Comparison of ENCODE assay signal across 8 mouse cellular contexts in the genomic region with DNA sequence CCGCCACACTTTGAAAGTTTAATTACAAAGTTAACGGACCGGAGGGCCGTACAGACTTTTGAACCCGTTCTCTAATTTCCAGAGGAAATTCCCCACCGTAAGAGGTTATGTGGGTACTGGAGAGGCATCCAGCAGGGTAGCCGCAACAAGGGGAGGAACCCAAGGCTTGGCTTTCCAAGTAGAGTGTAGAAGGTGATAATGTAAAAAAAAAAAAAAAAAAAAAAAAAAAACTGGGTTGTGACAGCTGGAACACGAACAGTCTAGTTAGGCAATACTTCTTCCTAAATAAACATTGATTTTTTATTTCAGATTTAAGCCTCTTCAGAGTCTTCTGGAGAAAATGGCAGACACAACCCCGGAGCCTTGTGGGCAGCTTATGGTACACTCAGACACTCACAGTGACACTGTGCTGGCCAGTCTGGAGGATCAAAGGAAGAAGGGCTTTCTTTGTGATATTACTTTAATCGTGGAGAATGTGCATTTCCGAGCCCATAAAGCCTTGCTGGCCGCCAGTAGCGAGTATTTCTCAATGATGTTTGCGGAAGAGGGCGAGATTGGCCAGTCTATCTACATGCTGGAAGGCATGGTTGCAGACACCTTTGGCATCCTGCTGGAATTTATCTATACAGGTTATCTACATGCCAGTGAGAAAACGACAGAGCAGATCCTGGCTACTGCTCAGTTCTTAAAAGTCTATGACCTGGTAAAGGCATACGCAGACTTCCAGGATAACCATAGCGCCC. TPM values are rescaled to one million over a fixed set of nuclear protein-coding genes. Genes with fewer than 3 reads are reported as not detected.
DNase-seq lines count a peak whose midpoint lies in the region; ATAC-seq and TF ChIP-seq lines count a peak whose summit lies in the region.

No protein-coding gene starts in this region.

- peaks cover 30% of the 10 kb centered on the region for H3K36me3 ChIP-seq in heart, embryonic 12.5 days
- H3K36me3 ChIP-seq in E14TG2a.4 (ENCODE audit: insufficient read depth, low read length): peaks cover 49% of the 10 kb centered on the region
- peaks cover 37% of the 10 kb centered on the region for H3K36me3 ChIP-seq in forebrain, embryonic 13.5 days (ENCODE audit: poor library complexity, severe bottlenecking)
- peaks cover 22% of the 10 kb centered on the region for H3K36me3 ChIP-seq in liver, embryonic 15.5 days (replicated peaks)

- H3K27me3 ChIP-seq in heart, embryonic 12.5 days (replicated peaks): no peaks in the 10 kb centered on the region
- H3K27me3 ChIP-seq in E14TG2a.4 (ENCODE audit: insufficient read depth, low read length): no peaks in the 10 kb centered on the region
- no peaks in the 10 kb centered on the region for H3K27me3 ChIP-seq in forebrain, embryonic 13.5 days
- H3K27me3 ChIP-seq in liver, embryonic 15.5 days: no peaks in the 10 kb centered on the region

- peak overlapping the region; percentile 80 for H3K4me3 ChIP-seq in heart, embryonic 12.5 days
- peak overlapping the region; percentile 98 for H3K4me3 ChIP-seq in E14TG2a.4 (replicated peaks; ENCODE audit: low read length)
- peak overlapping the region; percentile 88 for H3K4me3 ChIP-seq in forebrain, embryonic 13.5 days
- peak overlapping the region; percentile 85 for H3K4me3 ChIP-seq in liver, embryonic 15.5 days (replicated peaks)

- intact Hi-C loops in heart, postnatal 14 days (cut with DNase I): loop anchor here (10.0 kb wide), 2 partner anchors 54 to 146 kb away; a partner anchor contains a TSS

- no peak for DNase-seq in heart, postnatal 14 days
- no peak for DNase-seq in embryo, embryonic 10 days (ENCODE audit: low spot score)
- no peak for DNase-seq in layer of hippocampus, adult 8-10 months (ENCODE audit: low spot score in 2 of 2)
- DNase-seq in gastrocnemius, postnatal 25 days: no peak

- no peak for ATAC-seq in heart, embryonic 12.5 days (ENCODE audit: insufficient number of reproducible peaks, low FRiP score)
- no peak for ATAC-seq in forebrain, embryonic 13.5 days
- no peak for ATAC-seq in liver, embryonic 15.5 days (ENCODE audit: insufficient read depth)

- 54% methylated on average over 18 of the region's 18 CpGs for WGBS in heart, embryonic 12.5 days
- 58% methylated on average over 18 of the region's 18 CpGs for WGBS in forebrain, embryonic 13.5 days
- 44% methylated on average over 18 of the region's 18 CpGs for WGBS in liver, embryonic 15.5 days (ENCODE audit: insufficient replicate concordance)

- H3K4me1 ChIP-seq in heart, embryonic 12.5 days (replicated peaks): peaks cover 21% of the 10 kb centered on the region
- H3K4me1 ChIP-seq in E14TG2a.4 (replicated peaks; ENCODE audit: low read depth, low read length): peaks cover 65% of the 10 kb centered on the region
- peaks cover 34% of the 10 kb centered on the region for H3K4me1 ChIP-seq in forebrain, embryonic 13.5 days
- peaks cover 44% of the 10 kb centered on the region for H3K4me1 ChIP-seq in liver, embryonic 15.5 days (replicated peaks)

- TF ChIP-seq CTCF in E14TG2a.4 (conservative IDR thresholded peaks at IDR 0.05; ENCODE audit: low read length): no peak

- peak overlapping the region; percentile 75 for H3K4me2 ChIP-seq in heart, embryonic 12.5 days
- peak overlapping the region; percentile 71 for H3K4me2 ChIP-seq in forebrain, embryonic 13.5 days
- H3K4me2 ChIP-seq in liver, embryonic 15.5 days: peak overlapping the region; percentile 90

- peak overlapping the region; percentile 86 for H3K9ac ChIP-seq in heart, embryonic 12.5 days
- peak overlapping the region; percentile 86 for H3K9ac ChIP-seq in forebrain, embryonic 13.5 days
- H3K9ac ChIP-seq in liver, embryonic 15.5 days: peak overlapping the region; percentile 97

- no peak overlapping the region for H3K27ac ChIP-seq in heart, embryonic 12.5 days (ENCODE audit: poor library complexity, severe bottlenecking)
- 0 out of 2 replicates have a peak overlapping the region, but pooled peaks have one; percentile 44 for H3K27ac ChIP-seq in forebrain, embryonic 13.5 days
- peak overlapping the region; percentile 87 for H3K27ac ChIP-seq in liver, embryonic 15.5 days (replicated peaks)

- H3K9me3 ChIP-seq in heart, embryonic 12.5 days (replicated peaks): no peaks in the 10 kb centered on the region
- no peaks in the 10 kb centered on the region for H3K9me3 ChIP-seq in E14TG2a.4 (ENCODE audit: low read length)
- no peaks in the 10 kb centered on the region for H3K9me3 ChIP-seq in forebrain, embryonic 13.5 days (replicated peaks)
- H3K9me3 ChIP-seq in liver, embryonic 15.5 days (replicated peaks): no peaks in the 10 kb centered on the region

RNA-seq across cellular contexts. Expression of a gene that starts 0.8 kb away (rescaled TPM):
- polyA plus RNA-seq in heart, embryonic 12.5 days (2016; fragmentation: Nextera tagmentation; extraction: Ambion mirVana): 13.3 and 13.5 TPM in 2 replicates
- total RNA-seq in heart, postnatal 14 days (2021): 1 to 10 TPM; 9.6 to 9.8 TPM
- polyA plus RNA-seq in forebrain, embryonic 13.5 days (2015; fragmentation: Nextera tagmentation; extraction: Ambion mirVana): 19.1 and 19.8 TPM in 2 replicates
- 4.9 and 5.1 TPM in 2 replicates for polyA plus RNA-seq in liver, embryonic 15.5 days (2015; fragmentation: Nextera tagmentation; extraction: Ambion mirVana)
- 10 to 100 TPM; 18.5 to 25.6 (median 23.1) TPM for total RNA-seq in layer of hippocampus, adult 8-10 months (2022)
- total RNA-seq in gastrocnemius, postnatal 25 days (2021): 1 to 10 TPM; 3.5 to 3.7 TPM

RNA-seq across cellular contexts. Expression of a gene that starts 25.2 kb away (rescaled TPM):
- 38.9 and 45.3 TPM in 2 replicates for polyA plus RNA-seq in heart, embryonic 12.5 days (2016; fragmentation: Nextera tagmentation; extraction: Ambion mirVana)
- 10 to 100 TPM; 20.6 to 20.8 TPM for total RNA-seq in heart, postnatal 14 days (2021)
- 35.9 and 41.9 TPM in 2 replicates for polyA plus RNA-seq in forebrain, embryonic 13.5 days (2015; fragmentation: Nextera tagmentation; extraction: Ambion mirVana)
- polyA plus RNA-seq in liver, embryonic 15.5 days (2015; fragmentation: Nextera tagmentation; extraction: Ambion mirVana): 4.3 and 4.8 TPM in 2 replicates
- total RNA-seq in layer of hippocampus, adult 8-10 months (2022): 10 to 100 TPM; 16.4 to 33.5 (median 24.9) TPM
- 1 to 10 TPM; 6.9 to 8.1 TPM for total RNA-seq in gastrocnemius, postnatal 25 days (2021)

RNA-seq across cellular contexts. Expression of a gene that starts 39.2 kb away (rescaled TPM):
- polyA plus RNA-seq in heart, embryonic 12.5 days (2016; fragmentation: Nextera tagmentation; extraction: Ambion mirVana): 42.7 and 45.6 TPM in 2 replicates
- total RNA-seq in heart, postnatal 14 days (2021): 10 to 100 TPM; 42.8 to 45.3 TPM
- polyA plus RNA-seq in forebrain, embryonic 13.5 days (2015; fragmentation: Nextera tagmentation; extraction: Ambion mirVana): 40.6 and 49.8 TPM in 2 replicates
- polyA plus RNA-seq in liver, embryonic 15.5 days (2015; fragmentation: Nextera tagmentation; extraction: Ambion mirVana): 11.4 and 11.8 TPM in 2 replicates
- 10 to 100 TPM; 15.2 to 20.7 (median 19.1) TPM for total RNA-seq in layer of hippocampus, adult 8-10 months (2022)
- total RNA-seq in gastrocnemius, postnatal 25 days (2021): 10 to 100 TPM in 1 of 2 experiments, 1 to 10 TPM in 1; 9.5 to 12.0 TPM

RNA-seq across cellular contexts. Expression of a gene that starts 39.3 kb away (rescaled TPM):
- 1.1 TPM in 2 replicates for polyA plus RNA-seq in heart, embryonic 12.5 days (2016; fragmentation: Nextera tagmentation; extraction: Ambion mirVana)
- 1 to 10 TPM; 1.6 to 3.0 TPM for total RNA-seq in heart, postnatal 14 days (2021)
- 1.8 and 1.9 TPM in 2 replicates for polyA plus RNA-seq in forebrain, embryonic 13.5 days (2015; fragmentation: Nextera tagmentation; extraction: Ambion mirVana)
- polyA plus RNA-seq in liver, embryonic 15.5 days (2015; fragmentation: Nextera tagmentation; extraction: Ambion mirVana): 0.12 and 0.20 TPM in 2 replicates
- total RNA-seq in layer of hippocampus, adult 8-10 months (2022): 1 to 10 TPM; 4.1 to 8.3 (median 6.3) TPM
- total RNA-seq in gastrocnemius, postnatal 25 days (2021): not detected
